Mouse (Mus musculus) gastrocnemius, postnatal 14 days (tissue): ENCODE data around the gene Tpt1. TPM values are rescaled to one million over a fixed set of nuclear protein-coding genes. Genes with fewer than 3 reads are reported as not detected.
"Not testable (repeated sequence)": the region's sequence is repeated elsewhere in the genome, so short reads cannot be mapped to it uniquely, and the experiment has no call there.

Source experiments
- DNase-seq: peaks from one replicate; pipeline ENCODE4 v3.0.0; 2021; ENCODE audit warnings: mixed read lengths
- intact Hi-C: fragments of 180-260 bp; cut with DNase I; formaldehyde crosslinking; loops from one replicate; pipeline ENCODE4 v1.15.1; 2025; ENCODE audit warnings: low total_unique reads
- total RNA-seq, 2 experiments: library from RNA; stranded (reverse); gene quantifications; 2 replicates each; pipeline ENCODE4 v1.2.3; 2021

Tpt1 gene
- total RNA-seq, 2 experiments from 2014 or later = 3,074 to 3,192 TPM

GRCm38 (mm10) chr14:75837048-75837916 lies 7.6 kb upstream of the Tpt1 start:
- DNase-seq = peak; percentile 40

GRCm38 (mm10) chr14:75841758-75842157 lies 3.1 kb upstream of the Tpt1 start:
- not testable (repeated sequence) for DNase-seq

More at GRCm38 (mm10) chr14:75837048-75837916, 7.6 kb upstream of the Tpt1 start:
- intact Hi-C loops = no loop called here

GRCm38 (mm10) chr14:75844111-75844695 lies 690 bp upstream of the Tpt1 start:
- intact Hi-C loops = no loop called here
- DNase-seq = no peak

More at GRCm38 (mm10) chr14:75841758-75842157, 3.1 kb upstream of the Tpt1 start:
- intact Hi-C loops = not testable (repeated sequence)

GRCm38 (mm10) chr14:75845698-75846115 lies 814 bp downstream of the Tpt1 start:
- peak; percentile 89 for DNase-seq
- intact Hi-C loops = no loop called here

GRCm38 (mm10) chr14:75847669-75848068 lies 2.8 kb downstream of the Tpt1 start:
- DNase-seq = no peak
- intact Hi-C loops = no loop called here

GRCm38 (mm10) chr14:75848482-75848881 lies 3.6 kb downstream of the Tpt1 start:
- no peak for DNase-seq
- intact Hi-C loops = no loop called here

GRCm38 (mm10) chr14:75849236-75849635 lies 4.3 kb downstream of the Tpt1 start:
- no peak for DNase-seq
- intact Hi-C loops = no loop called here

- intact Hi-C loops = no loop called here
- DNase-seq = no peak
Measured at GRCm38 (mm10) chr14:75849842-75850568, 5.1 kb downstream of the Tpt1 start.

- intact Hi-C loops = no loop called here
- no peak for DNase-seq
Measured at GRCm38 (mm10) chr14:75850819-75851218, 5.9 kb downstream of the Tpt1 start.

GRCm38 (mm10) chr14:75852016-75852415 lies 7.1 kb downstream of the Tpt1 start:
- DNase-seq = no peak
- intact Hi-C loops = no loop called here

- intact Hi-C loops = no loop called here
- peak; percentile 29 for DNase-seq
Measured at GRCm38 (mm10) chr14:75855263-75855992, 10.5 kb downstream of the Tpt1 start.

GRCm38 (mm10) chr14:75858181-75858580 lies 13.3 kb downstream of the Tpt1 start:
- no peak for DNase-seq
- intact Hi-C loops = no loop called here

GRCm38 (mm10) chr14:75859619-75860018 lies 14.7 kb downstream of the Tpt1 start:
- intact Hi-C loops = no loop called here
- no peak for DNase-seq

GRCm38 (mm10) chr14:75862701-75863100 lies 17.8 kb downstream of the Tpt1 start:
- no peak for DNase-seq
- intact Hi-C loops = no loop called here

GRCm38 (mm10) chr14:75863549-75864409 lies 18.9 kb downstream of the Tpt1 start:
- DNase-seq = peak; percentile 75
- intact Hi-C loops = no loop called here

- DNase-seq = no peak
- intact Hi-C loops = no loop called here
Measured at GRCm38 (mm10) chr14:75866706-75867333, 21.9 kb downstream of the Tpt1 start.

GRCm38 (mm10) chr14:75868028-75868427 lies 23.1 kb downstream of the Tpt1 start:
- DNase-seq, intact Hi-C loops: not testable (repeated sequence)

- intact Hi-C loops = loop anchor here (10.0 kb wide), 1 partner anchor 135 kb away; no protein-coding TSS in a partner anchor
- DNase-seq = no peak
Measured at GRCm38 (mm10) chr14:75869769-75870363, 25.0 kb downstream of the Tpt1 start.
